Mouse (Mus musculus) myocyte (in vitro differentiated cells): ENCODE results near the gene Odc1.

Experiments used
- CEBPB ChIP-seq: IDR thresholded peaks from 2 replicates; pipeline ENCODE4 v1.6.1; 2011; ENCODE audit warnings: mild to moderate bottlenecking, moderate library complexity; ENCODE audit not compliant: poor library complexity, insufficient read depth, severe bottlenecking
- E2F4 ChIP-seq: IDR thresholded peaks from one replicate; pipeline ENCODE4 v1.6.1; 2011; ENCODE audit warnings: mild to moderate bottlenecking, control low read depth, moderate library complexity; ENCODE audit not compliant: insufficient read depth
- MAX ChIP-seq: IDR thresholded peaks from one replicate; pipeline ENCODE4 v1.6.1; 2011; ENCODE audit warnings: low read depth, mild to moderate bottlenecking, control low read depth
- POLR2A ChIP-seq: IDR thresholded peaks from one replicate; pipeline ENCODE4 v1.6.1; 2011; ENCODE audit warnings: low read depth, mild to moderate bottlenecking, control low read depth, moderate library complexity; ENCODE audit not compliant: insufficient read length
- POLR2AphosphoS2 ChIP-seq: IDR thresholded peaks from one replicate; pipeline ENCODE4 v1.6.1; 2011; ENCODE audit warnings: low read depth, control low read depth; ENCODE audit not compliant: insufficient read length
- SRF ChIP-seq: IDR thresholded peaks from one replicate; pipeline ENCODE4 v1.6.1; 2011; ENCODE audit warnings: low read depth; ENCODE audit not compliant: control insufficient read depth, insufficient read length
- TCF12 ChIP-seq: IDR thresholded peaks from one replicate; pipeline ENCODE4 v1.6.1; 2011; ENCODE audit warnings: mild to moderate bottlenecking, control low read depth; ENCODE audit not compliant: poor library complexity, insufficient read depth, severe bottlenecking
- USF1 ChIP-seq: IDR thresholded peaks from one replicate; pipeline ENCODE4 v1.6.1; 2011; ENCODE audit warnings: low read depth, mild to moderate bottlenecking, control low read depth, moderate library complexity

DNA sequence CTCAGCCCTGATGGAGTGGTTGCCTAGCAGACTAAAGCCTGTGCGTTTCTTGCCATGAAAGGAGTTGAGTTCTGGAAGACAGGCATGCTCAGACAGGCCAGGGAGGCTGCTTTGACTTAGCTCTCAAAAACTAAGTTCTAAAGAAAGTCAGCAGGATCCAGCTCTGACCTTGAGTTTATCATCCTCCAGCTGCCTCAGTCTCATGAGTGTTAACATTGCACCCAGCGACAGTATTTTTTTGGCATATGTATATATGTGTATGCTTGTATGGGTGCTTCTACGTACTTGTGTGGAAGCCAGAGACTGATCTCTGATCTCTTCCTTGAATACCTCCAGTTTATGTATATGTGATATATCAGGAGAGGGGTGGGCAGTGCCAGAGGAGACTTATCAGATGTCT lies 7.8 kb downstream of the Odc1 start:
- TF ChIP-seq CEBPB (no peak), POLR2A (no peak), SRF (no peak), TCF12 (no peak), POLR2AphosphoS2 (no peak), USF1 (no peak), E2F4 (no peak), MAX (no peak)
